Mouse (Mus musculus) lung, embryonic 15.5 days (tissue): ENCODE data around the gene Dcaf10. TPM values are rescaled to one million over a fixed set of nuclear protein-coding genes. Genes with fewer than 3 reads are reported as not detected.

Source experiments
- ATAC-seq: fragments of 200-750 bp; cut with Nextera tagmentation; 2 replicates; pipeline ENCODE4 v1.8.0; 2017; ENCODE audit warnings: moderate number of reproducible peaks, borderline replicate concordance; ENCODE audit not compliant: low FRiP score, low TSS enrichment; ENCODE audit errors: extremely low read depth
- H3K27ac ChIP-seq: fragments of 300-500 bp; sonication (generic); 2 replicates; pipeline ENCODE4 v1.5.1; 2015; ENCODE audit warnings: moderate library complexity, mild to moderate bottlenecking, inconsistent platforms
- H3K27me3 ChIP-seq: fragments of 300-500 bp; sonication (generic); 2 replicates; pipeline ENCODE4 v1.6.1; 2015; ENCODE audit warnings: inconsistent platforms
- H3K36me3 ChIP-seq: fragments of 300-500 bp; sonication (generic); 2 replicates; pipeline ENCODE4 v1.6.1; 2015; ENCODE audit warnings: inconsistent platforms
- H3K4me1 ChIP-seq: fragments of 300-500 bp; sonication (generic); 2 replicates; pipeline ENCODE4 v1.6.1; 2015; ENCODE audit warnings: inconsistent platforms
- H3K4me2 ChIP-seq: fragments of 300-500 bp; sonication (generic); 2 replicates; pipeline ENCODE4 v1.6.1; 2015; ENCODE audit warnings: inconsistent platforms, mild to moderate bottlenecking, moderate library complexity
- H3K4me3 ChIP-seq: fragments of 300-500 bp; sonication (generic); 2 replicates; pipeline ENCODE4 v1.5.1; 2015; ENCODE audit warnings: mild to moderate bottlenecking, inconsistent platforms
- H3K9ac ChIP-seq: fragments of 300-500 bp; sonication (generic); 2 replicates; pipeline ENCODE4 v1.6.1; 2015; ENCODE audit warnings: inconsistent platforms
- H3K9me3 ChIP-seq: fragments of 300-500 bp; sonication (generic); 2 replicates; pipeline ENCODE4 v1.6.1; 2016; ENCODE audit warnings: inconsistent platforms
- WGBS: fragments of 180-500 bp; shearing (Covaris S2); methylation state at CpG from one replicate; pipeline ENCODE4 v1.1.7; 2015; 5-methylcytosine and 5-hydroxymethylcytosine counted together
- polyA plus RNA-seq: library from polyadenylated mRNA; unstranded; fragments of >200 nt; fragmentation: Nextera tagmentation; extraction: Ambion mirVana; gene quantifications from 2 replicates; pipeline ENCODE4 v1.2.1, GENCODE M21; 2015

The Dcaf10 gene
- polyA plus RNA-seq, 1 experiment from 2014 or later, result 12.5 TPM

DNA sequence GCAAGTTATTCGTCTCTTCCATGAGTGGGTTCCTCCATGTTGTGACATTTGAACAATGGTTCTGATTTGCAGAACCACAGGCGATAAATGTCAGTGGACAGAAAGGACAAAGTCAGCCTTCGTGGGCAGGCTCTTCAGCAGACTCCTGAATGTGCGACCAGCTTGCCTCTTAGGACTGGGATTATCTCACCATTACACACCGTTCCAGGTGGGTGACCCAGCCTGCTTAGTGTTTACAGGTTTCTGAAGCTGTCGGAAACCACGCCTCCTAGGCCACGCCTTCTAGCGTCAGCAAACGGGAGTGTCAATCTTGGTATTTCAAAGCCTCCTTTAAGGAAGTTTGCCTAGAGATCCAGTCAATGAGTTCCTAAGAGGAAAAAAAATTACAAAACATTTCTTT, 67.4 kb downstream of the Dcaf10 start:
- H3K9ac ChIP-seq, result peak overlapping the region; percentile 99
- H3K4me2 ChIP-seq, result peak overlapping the region; percentile 75
- H3K36me3 ChIP-seq, result peaks cover 7% of the 10 kb centered on the region; the same call in 1 of the 2 replicates
- H3K4me1 ChIP-seq, result peaks cover 34% of the 10 kb centered on the region
- WGBS, result 1% methylated on average over 10 of the region's 10 CpGs
- H3K27me3 ChIP-seq, result no peaks in the 10 kb centered on the region
- H3K27ac ChIP-seq, result peak overlapping the region; percentile 92
- no peaks in the 10 kb centered on the region for H3K9me3 ChIP-seq
- peak overlapping the region; percentile 99 for H3K4me3 ChIP-seq
- ATAC-seq, result peak; percentile 39; the same call in 1 of the 2 replicates

DNA sequence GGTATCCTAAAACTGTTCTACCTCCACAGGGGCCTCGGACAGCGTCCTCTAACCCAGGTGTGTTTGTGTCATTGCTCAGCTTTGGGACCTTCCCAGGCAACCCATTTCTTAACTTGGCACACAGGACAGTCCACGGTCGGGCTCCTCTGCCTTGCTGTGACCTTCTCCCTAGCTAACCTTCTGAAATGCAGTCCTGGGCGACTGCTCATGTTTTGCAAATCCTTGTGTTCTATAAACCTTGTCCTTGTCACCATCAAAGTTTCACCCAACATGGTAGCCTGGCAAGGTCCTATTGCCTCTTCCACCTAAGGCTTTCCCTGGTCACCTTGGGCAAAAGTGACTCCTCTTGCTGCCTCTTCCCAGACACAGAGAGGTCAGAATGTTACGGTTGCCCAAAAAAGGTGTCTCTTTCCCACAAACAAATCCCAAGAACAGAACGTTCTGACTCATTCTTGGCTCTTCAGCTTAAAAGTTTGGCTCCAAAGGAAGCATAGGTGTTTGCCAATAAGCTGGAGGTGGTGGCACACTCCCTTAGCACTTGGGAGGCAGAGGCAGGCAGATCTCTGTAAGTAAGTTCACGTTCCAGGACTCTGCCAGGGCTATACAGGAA, 69.4 kb downstream of the Dcaf10 start:
- WGBS, result 86% methylated on average over 8 of the region's 8 CpGs
- H3K27ac ChIP-seq, result no peak overlapping the region
- H3K9ac ChIP-seq, result no peak overlapping the region
- no peaks in the 10 kb centered on the region for H3K36me3 ChIP-seq
- peaks cover 23% of the 10 kb centered on the region for H3K4me1 ChIP-seq
- H3K4me2 ChIP-seq, result no peak overlapping the region
- H3K27me3 ChIP-seq, result no peaks in the 10 kb centered on the region
- no peak for ATAC-seq
- no peak overlapping the region for H3K4me3 ChIP-seq
- H3K9me3 ChIP-seq, result no peaks in the 10 kb centered on the region

DNA sequence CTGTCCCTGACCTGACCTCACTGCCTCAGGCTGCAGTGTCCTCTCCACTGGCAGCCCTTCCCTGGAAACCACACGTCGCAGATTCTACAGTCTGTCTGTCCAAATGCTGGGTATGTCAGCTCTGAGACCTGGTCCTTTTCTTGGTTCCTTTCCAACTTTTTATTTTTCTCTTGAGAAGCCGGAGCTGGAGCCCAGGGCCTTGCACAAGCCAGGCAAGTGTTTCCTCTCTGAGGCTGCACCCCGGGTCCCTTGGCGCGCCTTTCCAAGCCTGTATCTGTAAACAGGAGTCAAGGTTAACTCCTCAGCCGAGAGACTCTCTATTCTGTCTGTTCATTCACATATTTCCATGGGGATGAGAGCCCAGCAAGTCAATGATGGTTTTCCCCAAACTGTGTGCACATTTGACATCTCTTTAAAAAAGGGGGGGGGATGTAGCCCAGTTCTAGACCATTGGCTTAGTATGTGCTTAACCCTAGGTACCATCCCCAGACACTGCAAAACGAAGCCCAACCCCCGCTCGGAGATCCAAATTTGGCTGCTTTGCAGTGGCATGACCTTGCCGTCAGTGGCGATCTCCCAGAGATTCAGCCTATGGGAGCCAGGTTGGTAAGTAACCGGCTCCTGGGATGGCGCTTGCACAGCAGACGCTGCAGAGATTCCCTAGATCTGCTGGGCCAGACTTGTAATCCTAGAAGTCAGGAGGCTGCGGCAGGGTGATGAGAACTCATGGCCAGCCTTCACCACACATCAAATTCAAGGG, 70.7 kb downstream of the Dcaf10 start:
- Histone ChIP-seq H3K27me3 (no peaks in the 10 kb centered on the region), H3K27ac (no peak overlapping the region), H3K9me3 (no peaks in the 10 kb centered on the region), H3K4me1 (peaks cover 10% of the 10 kb centered on the region; the same call in 1 of the 2 replicates), H3K4me2 (no peak overlapping the region), H3K4me3 (no peak overlapping the region), H3K9ac (no peak overlapping the region), H3K36me3 (no peaks in the 10 kb centered on the region)
- no peak for ATAC-seq
- 56% methylated on average over 16 of the region's 16 CpGs for WGBS

DNA sequence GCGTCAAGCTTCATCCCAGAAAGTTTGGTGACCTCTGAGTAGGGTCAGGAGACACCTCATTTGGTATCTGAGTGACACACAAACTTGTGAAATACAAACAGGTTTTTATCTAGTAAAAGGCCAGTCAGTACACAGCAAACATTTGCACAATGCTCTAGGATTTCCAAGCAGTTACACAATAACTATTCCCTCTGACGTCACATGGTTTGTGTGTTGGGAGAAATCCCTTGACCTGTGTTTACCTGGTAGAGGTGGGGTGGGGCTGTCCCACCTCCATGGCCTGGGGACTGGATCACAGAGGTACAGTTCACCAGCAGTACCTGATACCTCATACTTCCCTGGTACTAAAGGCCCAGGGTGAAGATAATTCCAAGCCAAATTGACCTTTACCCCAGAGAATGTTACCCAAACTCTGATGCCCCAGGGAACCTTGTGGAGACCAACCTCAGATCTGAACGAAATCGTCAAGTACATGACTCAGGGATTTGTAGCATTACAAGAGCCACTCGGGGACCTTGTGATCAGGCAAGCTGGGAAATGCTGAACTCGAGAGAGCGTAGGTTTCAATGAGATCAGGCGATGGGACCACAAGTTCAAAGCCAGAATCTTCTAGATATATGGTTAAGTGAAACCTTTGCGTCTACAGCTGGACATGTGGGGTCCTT, 71.9 kb downstream of the Dcaf10 start:
- H3K4me2 ChIP-seq, result no peak overlapping the region
- no peak overlapping the region for H3K4me3 ChIP-seq
- ATAC-seq, result no peak
- H3K9me3 ChIP-seq, result no peaks in the 10 kb centered on the region
- H3K36me3 ChIP-seq, result no peaks in the 10 kb centered on the region
- no peak overlapping the region for H3K27ac ChIP-seq
- H3K27me3 ChIP-seq, result no peaks in the 10 kb centered on the region
- H3K4me1 ChIP-seq, result peaks cover 18% of the 10 kb centered on the region; the same call in 1 of the 2 replicates
- no peak overlapping the region for H3K9ac ChIP-seq
- WGBS, result 69% methylated on average over 9 of the region's 9 CpGs

DNA sequence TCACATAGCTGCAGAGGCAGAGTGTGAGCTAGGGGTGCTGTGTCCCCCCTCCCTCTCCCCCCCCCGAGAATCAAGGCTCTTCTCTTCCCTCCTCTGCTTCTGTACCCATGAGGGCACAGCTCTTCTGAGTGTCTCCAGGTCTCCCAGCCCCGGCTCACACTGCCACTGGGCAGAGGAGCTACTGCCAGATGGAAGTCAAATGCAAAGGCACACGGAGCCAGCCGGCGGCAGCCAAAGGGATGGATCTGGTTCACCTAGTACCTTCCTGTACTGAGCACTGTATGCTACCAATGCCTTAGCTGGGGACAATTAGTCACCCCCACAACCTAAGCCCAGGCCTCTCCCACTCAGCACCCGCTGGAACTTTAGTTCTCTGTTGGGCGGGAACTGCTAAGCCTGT, 74.4 kb downstream of the Dcaf10 start:
- Histone ChIP-seq H3K4me1 (peaks cover 37% of the 10 kb centered on the region), H3K27me3 (no peaks in the 10 kb centered on the region), H3K27ac (no peak overlapping the region), H3K9ac (no peak overlapping the region), H3K4me3 (no peak overlapping the region), H3K36me3 (no peaks in the 10 kb centered on the region), H3K4me2 (no peak overlapping the region), H3K9me3 (no peaks in the 10 kb centered on the region)
- no peak for ATAC-seq
- WGBS, result 65% methylated on average over 7 of the region's 7 CpGs

DNA sequence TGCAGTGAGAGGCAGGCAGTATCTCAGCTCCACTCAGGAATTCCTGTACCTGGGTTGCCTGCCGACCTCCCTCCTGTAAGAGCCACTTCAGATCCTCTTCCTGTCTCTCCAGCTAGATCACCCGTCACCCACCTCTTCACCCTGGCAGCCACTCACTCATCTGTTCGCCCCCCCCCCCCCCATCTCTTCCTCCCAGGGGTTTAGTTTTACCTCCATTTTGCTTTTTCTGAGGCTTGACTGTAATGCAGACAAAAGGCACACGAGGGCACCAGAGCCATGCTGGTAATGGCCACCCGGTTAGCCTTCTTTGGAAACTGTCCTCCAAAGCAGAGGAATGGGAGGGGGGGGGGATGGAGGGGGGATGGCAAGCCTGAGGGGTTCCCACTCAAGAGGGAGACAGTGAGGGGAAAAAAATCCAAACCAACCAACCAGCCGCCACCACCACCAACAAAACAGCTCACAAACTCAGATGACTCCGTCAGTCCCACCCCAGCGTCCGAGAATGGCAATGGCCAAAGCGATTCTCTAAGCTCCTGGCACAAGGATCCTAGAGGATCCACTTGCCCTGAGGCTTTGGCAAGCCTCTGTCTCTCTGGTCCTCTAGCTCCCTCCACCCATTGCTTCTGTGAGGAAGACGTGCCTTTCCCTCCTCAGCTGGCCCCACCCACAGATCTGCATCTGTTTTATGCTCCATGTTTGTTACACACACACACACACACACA, 76.5 kb downstream of the Dcaf10 start:
- ATAC-seq, result no peak; the same call in 1 of the 2 replicates
- WGBS, result 10% methylated on average over 10 of the region's 11 CpGs
- no peaks in the 10 kb centered on the region for H3K9me3 ChIP-seq
- no peak overlapping the region for H3K9ac ChIP-seq
- no peak overlapping the region for H3K4me3 ChIP-seq
- no peak overlapping the region for H3K27ac ChIP-seq
- H3K4me2 ChIP-seq, result peak overlapping the region; percentile 21
- H3K27me3 ChIP-seq, result no peaks in the 10 kb centered on the region
- no peaks in the 10 kb centered on the region for H3K36me3 ChIP-seq
- H3K4me1 ChIP-seq, result peaks cover 42% of the 10 kb centered on the region

DNA sequence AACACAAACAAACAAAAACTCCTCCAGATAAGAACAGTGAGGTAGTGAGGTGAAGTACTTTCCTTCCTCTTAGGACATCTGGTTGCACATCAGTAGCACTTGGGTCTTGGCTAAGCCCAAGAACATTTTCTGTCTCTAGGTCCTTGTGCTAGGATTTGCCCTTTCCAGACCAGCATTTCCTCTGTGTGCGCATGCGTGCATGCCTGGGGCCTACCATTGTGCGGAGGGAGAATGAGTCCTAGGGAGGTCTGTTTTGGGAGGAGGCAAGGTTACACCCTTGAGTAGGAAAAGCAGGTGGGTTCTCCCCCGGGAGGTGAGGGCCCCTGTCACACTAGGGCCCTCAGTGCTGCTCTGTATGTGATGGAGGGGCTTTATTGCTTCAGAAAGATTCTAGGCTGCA, 77.2 kb downstream of the Dcaf10 start:
- Histone ChIP-seq H3K9me3 (no peaks in the 10 kb centered on the region), H3K36me3 (no peaks in the 10 kb centered on the region), H3K4me3 (no peak overlapping the region), H3K4me1 (peaks cover 48% of the 10 kb centered on the region), H3K9ac (no peak overlapping the region), H3K4me2 (no peak overlapping the region), H3K27ac (no peak overlapping the region), H3K27me3 (no peaks in the 10 kb centered on the region)
- 84% methylated on average over 4 of the region's 4 CpGs for WGBS
- no peak for ATAC-seq

DNA sequence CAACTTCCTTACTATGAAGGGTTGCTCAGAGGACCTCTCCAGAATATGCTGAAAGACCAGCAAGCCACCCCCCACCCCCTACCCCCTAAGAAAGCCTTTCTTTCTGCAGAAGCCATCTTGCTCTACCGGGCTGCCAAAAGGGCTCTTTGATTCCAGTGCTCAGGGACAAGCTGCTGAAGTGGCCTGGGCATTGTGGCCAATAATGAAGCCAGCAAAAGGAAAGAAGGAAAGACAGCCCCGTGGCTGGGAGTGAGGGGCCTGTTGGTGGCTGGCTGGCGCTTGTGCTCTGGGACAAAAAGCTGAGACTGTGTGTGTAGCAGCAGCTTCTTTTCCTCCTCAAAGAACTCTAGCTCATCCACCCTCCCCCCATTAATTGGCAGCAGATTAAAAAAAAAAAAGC, 78.8 kb downstream of the Dcaf10 start:
- H3K27ac ChIP-seq, result peak overlapping the region; percentile 42
- H3K9ac ChIP-seq, result no peak overlapping the region; the same call in 1 of the 2 replicates
- H3K4me3 ChIP-seq, result no peak overlapping the region
- H3K4me2 ChIP-seq, result no peak overlapping the region
- H3K36me3 ChIP-seq, result no peaks in the 10 kb centered on the region
- H3K4me1 ChIP-seq, result peaks cover 52% of the 10 kb centered on the region
- ATAC-seq, result no peak
- WGBS, result 48% methylated on average over 3 of the region's 3 CpGs
- no peaks in the 10 kb centered on the region for H3K27me3 ChIP-seq
- no peaks in the 10 kb centered on the region for H3K9me3 ChIP-seq

DNA sequence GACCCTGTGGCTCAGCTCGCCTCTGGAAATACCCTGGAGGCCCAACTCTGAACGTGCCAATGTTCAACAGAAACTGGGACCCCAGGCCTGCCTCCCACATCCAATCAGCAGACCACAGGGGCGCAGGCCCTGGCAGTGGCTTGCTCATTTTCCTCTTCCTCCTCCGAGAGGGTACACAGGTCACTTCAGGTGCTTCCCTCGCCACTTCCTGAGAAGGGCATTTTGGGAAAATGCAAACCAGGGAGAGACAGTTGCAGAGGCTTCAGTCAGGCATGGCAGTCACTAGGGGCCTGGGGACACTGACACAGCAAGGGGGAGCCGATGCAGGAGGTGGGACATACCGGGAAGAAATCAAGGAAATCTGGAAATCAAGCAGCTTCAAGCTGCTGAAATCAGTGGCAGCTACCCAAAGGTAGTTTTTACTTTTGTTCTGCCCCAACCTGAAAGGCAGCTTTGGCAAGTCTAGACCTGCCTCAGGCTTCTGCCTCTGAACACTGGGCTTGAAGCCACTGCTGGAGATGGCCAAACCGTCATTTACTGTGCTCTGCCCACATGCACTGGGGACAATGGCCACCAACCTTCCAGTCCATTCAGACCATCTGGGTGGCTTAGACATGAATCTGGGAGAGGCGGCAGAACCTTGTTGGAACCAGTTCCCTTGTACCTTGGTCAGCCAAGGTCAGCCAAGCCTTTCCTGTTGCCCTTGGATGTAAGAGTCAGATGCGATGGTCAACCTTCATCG, 79.8 kb downstream of the Dcaf10 start:
- H3K9ac ChIP-seq, result no peak overlapping the region
- no peak overlapping the region for H3K4me3 ChIP-seq
- no peaks in the 10 kb centered on the region for H3K36me3 ChIP-seq
- H3K4me1 ChIP-seq, result peaks cover 52% of the 10 kb centered on the region
- H3K27me3 ChIP-seq, result no peaks in the 10 kb centered on the region
- ATAC-seq, result no peak
- no peaks in the 10 kb centered on the region for H3K9me3 ChIP-seq
- H3K27ac ChIP-seq, result peak overlapping the region; percentile 42
- no peak overlapping the region for H3K4me2 ChIP-seq
- 82% methylated on average over 11 of the region's 11 CpGs for WGBS

DNA sequence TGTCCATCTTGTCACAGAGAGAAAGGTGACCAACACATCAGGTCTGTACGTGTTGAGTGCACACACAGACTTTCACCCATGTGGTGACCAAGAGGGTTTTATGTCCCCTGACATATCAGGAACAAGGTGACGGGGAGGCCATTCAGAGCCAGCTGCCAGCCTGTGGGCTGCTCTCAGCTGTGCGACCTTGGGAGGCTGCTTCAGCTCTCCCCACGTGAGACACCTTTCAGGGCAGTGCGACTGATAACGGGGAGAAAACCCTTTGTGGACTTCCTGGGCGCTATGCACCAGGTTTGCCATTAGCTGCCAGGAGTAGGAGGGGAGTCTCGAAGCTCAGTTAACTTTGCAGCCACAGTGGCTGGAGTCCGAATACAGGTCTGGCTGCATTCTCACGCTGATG, 80.7 kb downstream of the Dcaf10 start:
- Histone ChIP-seq H3K4me1 (peaks cover 52% of the 10 kb centered on the region), H3K36me3 (no peaks in the 10 kb centered on the region), H3K9me3 (no peaks in the 10 kb centered on the region), H3K27ac (no peak overlapping the region), H3K4me2 (no peak overlapping the region), H3K4me3 (no peak overlapping the region), H3K27me3 (no peaks in the 10 kb centered on the region), H3K9ac (no peak overlapping the region)
- ATAC-seq, result no peak
- 84% methylated on average over 10 of the region's 10 CpGs for WGBS

DNA sequence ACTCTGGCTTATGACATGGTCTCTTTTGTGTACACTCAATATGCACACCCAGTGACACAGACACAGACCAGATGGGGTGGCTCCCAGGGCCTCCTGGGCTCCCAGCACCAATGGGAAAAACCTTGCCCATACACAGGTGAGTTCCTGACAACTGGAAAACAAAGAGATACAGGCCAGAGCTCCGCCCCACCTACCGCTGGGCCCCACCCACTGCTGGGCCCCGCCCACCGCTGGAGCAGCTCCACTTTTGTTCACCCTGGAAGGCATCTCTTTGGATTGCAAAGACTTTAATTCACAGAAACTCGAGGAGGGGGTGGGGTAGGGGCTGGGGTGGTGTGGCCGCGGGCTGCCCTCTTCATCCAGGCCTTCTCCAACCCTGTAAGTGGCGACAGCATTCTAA, 81.5 kb downstream of the Dcaf10 start:
- whole genome bisulfite sequencing, result 37% methylated on average over 8 of the region's 8 CpGs
- H3K36me3 ChIP-seq, result no peaks in the 10 kb centered on the region
- peaks cover 47% of the 10 kb centered on the region for H3K4me1 ChIP-seq
- H3K27me3 ChIP-seq, result no peaks in the 10 kb centered on the region
- no peak overlapping the region for H3K4me2 ChIP-seq
- H3K9me3 ChIP-seq, result no peaks in the 10 kb centered on the region
- H3K27ac ChIP-seq, result peak overlapping the region; percentile 49; the same call in 1 of the 2 replicates
- peak; percentile 35; the same call in 1 of the 2 replicates for ATAC-seq
- H3K9ac ChIP-seq, result no peak overlapping the region
- no peak overlapping the region for H3K4me3 ChIP-seq
